Mouse (Mus musculus) lung, embryonic 14.5 days (tissue): ENCODE measurements at regions not wholly inside any gene's neighbourhood (a gene's known extent, or its start where the extent isn't known, plus 50 kb on each side); places are given as distances from the start of the nearest gene placed in this dataset.

ENCODE experiments used
- ATAC-seq: fragments of 200-750 bp; cut with Nextera tagmentation; 2 replicates; pipeline ENCODE4 v1.8.0; 2017; ENCODE audit warnings: mild to moderate bottlenecking, moderate TSS enrichment, moderate library complexity; ENCODE audit not compliant: insufficient read depth
- DNase-seq: peaks from one replicate; pipeline ENCODE4 v3.0.0-alpha.2; 2015
- H3K27ac ChIP-seq: fragments of 300-500 bp; sonication (generic); 2 replicates; pipeline ENCODE4 v1.5.1; 2014; ENCODE audit warnings: low read depth, mild to moderate bottlenecking, moderate library complexity
- H3K27me3 ChIP-seq: fragments of 300-500 bp; sonication (generic); 2 replicates; pipeline ENCODE4 v1.6.1; 2014; ENCODE audit warnings: low read length, control low read depth; ENCODE audit not compliant: insufficient read depth
- H3K36me3 ChIP-seq: fragments of 300-500 bp; sonication (generic); 2 replicates; pipeline ENCODE4 v1.6.1; 2014; ENCODE audit warnings: control low read depth; ENCODE audit not compliant: insufficient read depth
- H3K4me1 ChIP-seq: fragments of 300-500 bp; sonication (generic); 2 replicates; pipeline ENCODE4 v1.6.1; 2014; ENCODE audit warnings: antibody characterized with exemption, control low read depth; ENCODE audit not compliant: insufficient read depth
- H3K4me2 ChIP-seq: fragments of 300-500 bp; sonication (generic); 2 replicates; pipeline ENCODE4 v1.6.1; 2014; ENCODE audit warnings: mild to moderate bottlenecking
- H3K4me3 ChIP-seq: fragments of 300-500 bp; sonication (generic); 2 replicates; pipeline ENCODE4 v1.5.1; 2014; ENCODE audit warnings: low read depth, low read length
- H3K9ac ChIP-seq: fragments of 300-500 bp; sonication (generic); 2 replicates; pipeline ENCODE4 v1.6.1; 2014
- H3K9me3 ChIP-seq: fragments of 300-500 bp; sonication (generic); 2 replicates; pipeline ENCODE4 v1.6.1; 2016; ENCODE audit warnings: low read depth, low read length, control low read depth
- CTCF ChIP-seq: IDR thresholded peaks from 2 replicates; pipeline ENCODE4 v1.5.1; 2016; ENCODE audit warnings: antibody characterized with exemption, low read depth
- WGBS: fragments of 180-500 bp; shearing (Covaris S2); extraction: QIAGEN DNeasy Blood & Tissue Kit; methylation state at CpG from one replicate; pipeline ENCODE4 v1.1.7; 2014; 5-methylcytosine and 5-hydroxymethylcytosine counted together

GRCm38 (mm10) chr2:83224018-83224417 is 280.6 kb downstream of the Fsip2 start:
- 66% methylated on average over 2 of the region's 2 CpGs for WGBS
- no peak overlapping the region for H3K4me2 ChIP-seq

GRCm38 (mm10) chr2:83226198-83226597 is 282.8 kb downstream of the Fsip2 start:
- Histone ChIP-seq H3K36me3 (no peaks in the 10 kb centered on the region), H3K27me3 (no peaks in the 10 kb centered on the region), H3K27ac (no peak overlapping the region), H3K4me1 (no peaks in the 10 kb centered on the region), H3K4me2 (no peak overlapping the region), H3K9me3 (no peaks in the 10 kb centered on the region), H3K9ac (no peak overlapping the region), H3K4me3 (no peak overlapping the region)
- DNase-seq (no peak), ATAC-seq (no peak)
- TF ChIP-seq CTCF: no peak
- 73% methylated on average over 5 of the region's 5 CpGs for WGBS

More at GRCm38 (mm10) chr2:83224018-83224417, 280.6 kb downstream of the Fsip2 start:
- no peak for TF ChIP-seq CTCF
- Histone ChIP-seq H3K27ac (no peak overlapping the region), H3K9me3 (no peaks in the 10 kb centered on the region), H3K9ac (no peak overlapping the region), H3K36me3 (no peaks in the 10 kb centered on the region), H3K4me3 (no peak overlapping the region), H3K4me1 (no peaks in the 10 kb centered on the region), H3K27me3 (no peaks in the 10 kb centered on the region)
- no peak for DNase-seq
- ATAC-seq: no peak

GRCm38 (mm10) chr2:83251173-83252101 is 308.0 kb downstream of the Fsip2 start:
- 45% methylated on average over 6 of the region's 6 CpGs for WGBS
- no peak for DNase-seq
- Histone ChIP-seq H3K9ac (no peak overlapping the region), H3K36me3 (no peaks in the 10 kb centered on the region), H3K27me3 (no peaks in the 10 kb centered on the region), H3K4me1 (no peaks in the 10 kb centered on the region), H3K4me2 (no peak overlapping the region), H3K9me3 (no peaks in the 10 kb centered on the region), H3K27ac (no peak overlapping the region), H3K4me3 (no peak overlapping the region)
- no peak for ATAC-seq
- TF ChIP-seq CTCF: no peak

GRCm38 (mm10) chr2:83256811-83257321 is 313.4 kb downstream of the Fsip2 start:
- Histone ChIP-seq H3K9ac (no peak overlapping the region), H3K27me3 (no peaks in the 10 kb centered on the region), H3K4me2 (no peak overlapping the region), H3K36me3 (no peaks in the 10 kb centered on the region), H3K27ac (no peak overlapping the region), H3K4me1 (no peaks in the 10 kb centered on the region), H3K4me3 (no peak overlapping the region), H3K9me3 (no peaks in the 10 kb centered on the region)
- TF ChIP-seq CTCF: no peak
- WGBS: 70% methylated on average over 2 of the region's 2 CpGs
- ATAC-seq: no peak
- DNase-seq: no peak

- WGBS: 55% methylated on average over 3 of the region's 3 CpGs
- Histone ChIP-seq H3K4me2 (no peak overlapping the region), H3K36me3 (no peaks in the 10 kb centered on the region)
These were observed 315.2 kb downstream of the Fsip2 start for GRCm38 (mm10) chr2:83258613-83259012.

GRCm38 (mm10) chr2:83303515-83303914 is 340.7 kb upstream of the Zc3h15 start:
- Histone ChIP-seq H3K27ac (no peak overlapping the region), H3K36me3 (no peaks in the 10 kb centered on the region), H3K9me3 (no peaks in the 10 kb centered on the region), H3K9ac (no peak overlapping the region), H3K27me3 (no peaks in the 10 kb centered on the region), H3K4me1 (no peaks in the 10 kb centered on the region), H3K4me2 (no peak overlapping the region), H3K4me3 (no peak overlapping the region)
- 62% methylated on average over 8 of the region's 8 CpGs for WGBS
- no peak for TF ChIP-seq CTCF
- ATAC-seq: no peak
- DNase-seq: no peak

More at GRCm38 (mm10) chr2:83258613-83259012, 315.2 kb downstream of the Fsip2 start:
- Histone ChIP-seq H3K27ac (no peak overlapping the region), H3K4me3 (no peak overlapping the region), H3K9ac (no peak overlapping the region), H3K9me3 (no peaks in the 10 kb centered on the region), H3K4me1 (no peaks in the 10 kb centered on the region), H3K27me3 (no peaks in the 10 kb centered on the region)
- no peak for TF ChIP-seq CTCF
- ATAC-seq: no peak
- no peak for DNase-seq

GRCm38 (mm10) chr2:83332056-83332769 is 312.0 kb upstream of the Zc3h15 start:
- DNase-seq (peak; percentile 37), ATAC-seq (peak; percentile 49; the same call in 1 of the 2 replicates)
- Histone ChIP-seq H3K27me3 (no peaks in the 10 kb centered on the region), H3K4me3 (no peak overlapping the region), H3K9ac (no peak overlapping the region), H3K4me2 (no peak overlapping the region), H3K9me3 (no peaks in the 10 kb centered on the region), H3K27ac (no peak overlapping the region), H3K4me1 (no peaks in the 10 kb centered on the region), H3K36me3 (no peaks in the 10 kb centered on the region)
- no peak for TF ChIP-seq CTCF
- WGBS: 38% methylated on average over 5 of the region's 5 CpGs
